Mouse (Mus musculus) thymus, postnatal 25 days (tissue): ENCODE measurements around the gene Klhdc1.

Experiments used
- DNase-seq: peaks from one replicate; pipeline ENCODE4 v3.0.0; 2022

The Klhdc1 gene

GRCm38 (mm10) chr12:69240876-69241275 is at the start of gene Klhdc1:
TSS of gene Klhdc1 (plus strand) at chr12:69241176.
- no peak for DNase-seq

GRCm38 (mm10) chr12:69191396-69191795 is 49.6 kb upstream of the Klhdc1 start:
- no peak for DNase-seq

DNA sequence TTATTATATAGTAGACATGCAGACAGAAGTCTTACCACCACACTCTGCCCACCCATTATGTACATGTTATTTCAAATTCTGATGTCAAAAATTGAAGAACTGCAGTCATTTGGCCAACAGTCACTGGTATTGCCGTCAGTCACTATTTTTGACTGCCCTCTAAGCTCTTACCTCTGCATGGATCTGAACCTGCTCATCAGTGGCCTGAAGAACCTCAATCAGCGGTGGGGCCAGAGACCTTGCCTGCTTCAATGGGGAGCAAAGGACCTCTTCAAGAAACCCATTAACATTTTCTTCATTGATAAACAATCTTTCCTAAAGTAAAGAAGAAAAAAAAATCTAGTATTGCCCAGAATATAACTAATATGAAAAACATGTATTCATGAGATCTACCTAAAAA is 48.3 kb upstream of the Klhdc1 start:
- no peak for DNase-seq

- DNase-seq = peak; percentile 59
Measured at GRCm38 (mm10) chr12:69196444-69197377, 44.3 kb upstream of the Klhdc1 start, which contains the start of gene Gm49383. TSS of gene Gm49383 (minus strand) at chr12:69197104.

DNA sequence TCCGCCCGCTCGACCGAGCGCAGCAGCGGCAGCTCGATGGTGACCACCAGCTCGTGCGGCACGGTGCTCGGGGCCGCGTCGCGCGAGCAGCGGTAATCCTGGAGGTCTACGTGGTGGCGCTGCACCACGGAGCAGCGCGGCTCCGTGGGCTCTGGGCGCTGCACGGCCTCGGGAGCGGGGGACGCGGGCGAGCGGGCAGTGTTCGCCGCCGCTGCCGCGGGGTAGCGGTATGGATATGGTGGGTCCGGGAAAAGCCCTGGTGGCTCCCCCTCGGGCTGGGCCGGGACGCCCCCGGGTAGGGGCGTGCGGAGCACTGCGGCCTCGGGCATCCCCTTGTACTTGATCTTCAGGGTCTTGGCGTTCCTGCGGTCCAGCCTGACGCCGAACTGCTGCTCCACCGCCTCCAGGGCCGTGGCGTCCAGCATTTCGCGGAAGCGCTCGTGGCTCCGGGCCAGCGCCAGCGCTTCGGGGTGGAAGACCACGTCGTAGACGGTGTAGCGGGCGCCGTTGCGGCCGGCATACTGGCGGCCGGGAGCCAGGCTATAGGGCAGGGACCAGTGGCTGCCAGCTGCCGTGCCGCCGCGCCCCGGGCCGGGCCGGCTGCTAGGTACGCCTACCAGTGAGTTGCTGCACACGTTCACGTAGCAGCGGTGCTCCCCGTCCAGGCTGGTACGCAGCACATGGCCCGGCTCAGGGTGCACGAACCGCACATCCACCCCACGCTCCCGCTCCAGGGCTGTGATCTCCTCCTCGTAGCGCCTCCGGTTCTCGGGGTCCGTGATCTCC is 43.4 kb upstream of the Klhdc1 start:
- DNase-seq = peak; percentile 61

- DNase-seq = no peak
Measured at GRCm38 (mm10) chr12:69198164-69198535, 42.8 kb upstream of the Klhdc1 start, which contains the start of gene Dnaaf2. TSS of gene Dnaaf2 (minus strand) at chr12:69198429.

DNA sequence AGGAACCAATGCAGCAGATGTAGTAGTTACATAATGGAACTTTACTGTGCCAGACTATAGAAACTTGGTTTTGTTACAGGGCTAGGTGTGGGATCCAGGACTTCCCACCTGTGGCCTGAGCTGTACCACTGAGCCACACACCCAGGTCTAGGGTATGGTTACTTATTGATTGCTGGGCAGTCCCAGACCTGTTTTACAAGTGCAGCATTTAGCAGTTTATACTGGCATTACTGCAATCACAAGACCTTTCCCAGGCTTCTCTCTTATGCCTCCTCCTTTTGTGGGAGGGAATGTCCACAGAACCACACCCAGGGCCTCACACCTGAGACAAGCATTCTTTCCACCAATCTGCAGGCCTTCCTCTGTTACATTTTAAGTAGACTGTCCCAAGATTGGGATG is 42.0 kb upstream of the Klhdc1 start:
- no peak for DNase-seq

GRCm38 (mm10) chr12:69204052-69204833 is 36.7 kb upstream of the Klhdc1 start, which contains the start of gene Gm49384:
TSS of gene Gm49384 (minus strand) at chr12:69204267.
- DNase-seq = no peak

DNA sequence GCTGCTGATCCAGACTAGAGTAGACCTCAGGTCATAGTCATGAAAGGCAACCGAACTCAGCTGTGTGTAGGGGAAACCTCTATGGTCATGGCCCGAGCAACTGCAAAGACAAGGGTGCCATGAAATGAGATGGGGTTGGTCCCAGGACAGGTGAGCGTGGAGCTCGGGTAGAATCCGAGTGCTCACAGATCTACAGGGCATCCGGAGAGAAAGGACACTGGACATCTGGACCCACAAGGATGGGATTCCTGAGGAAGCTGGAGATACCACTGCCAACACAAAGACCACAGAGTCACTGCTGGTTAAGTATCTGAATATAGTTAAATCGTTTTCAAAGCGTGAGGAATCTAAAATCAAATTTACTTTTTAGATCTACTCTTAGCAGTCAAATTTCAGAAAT is 33.6 kb upstream of the Klhdc1 start:
- DNase-seq = no peak

DNA sequence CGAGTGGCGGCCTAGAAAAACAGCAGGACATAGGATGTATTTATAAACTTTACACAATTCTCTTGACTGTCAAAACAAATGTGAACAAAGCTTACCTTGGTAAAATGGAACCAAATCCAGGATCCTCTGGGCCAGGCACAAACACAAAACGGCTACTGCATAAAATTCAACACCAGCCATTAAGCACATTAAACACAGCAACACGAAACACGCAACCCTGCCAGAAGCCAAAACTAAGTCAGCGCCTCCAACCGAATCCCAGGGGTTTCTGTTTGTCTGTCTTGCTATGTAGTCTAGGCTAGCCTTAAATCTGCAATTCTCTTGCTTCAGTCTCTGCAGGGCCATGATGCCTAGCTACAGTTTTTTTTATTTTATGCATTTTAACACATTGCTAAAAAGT is 33.0 kb upstream of the Klhdc1 start:
- DNase-seq = no peak

GRCm38 (mm10) chr12:69208520-69208919 is 32.5 kb upstream of the Klhdc1 start:
- DNase-seq = no peak

GRCm38 (mm10) chr12:69210056-69210979 is 30.7 kb upstream of the Klhdc1 start:
- no peak for DNase-seq

DNA sequence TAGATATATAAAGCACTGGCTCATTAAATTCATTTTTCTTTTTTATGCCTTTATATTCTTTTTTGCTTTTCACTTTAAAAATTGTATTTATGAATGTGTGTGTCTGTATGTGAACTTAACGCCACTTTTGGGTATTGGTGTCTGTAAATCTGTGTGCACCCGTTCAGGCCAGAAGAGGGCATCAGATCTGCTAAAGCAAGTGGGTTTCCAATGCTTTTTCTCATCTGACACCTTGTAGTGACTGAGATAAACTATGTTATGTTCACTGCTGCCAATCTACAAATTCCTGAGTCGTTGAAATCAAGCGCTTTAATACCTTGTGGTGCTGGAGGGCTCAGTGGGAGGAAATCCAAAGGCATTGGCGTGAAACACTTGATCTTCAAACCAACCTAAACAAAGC is 29.9 kb upstream of the Klhdc1 start:
- peak; percentile 16 for DNase-seq

GRCm38 (mm10) chr12:69213186-69213777 is 27.7 kb upstream of the Klhdc1 start:
- DNase-seq = no peak

DNA sequence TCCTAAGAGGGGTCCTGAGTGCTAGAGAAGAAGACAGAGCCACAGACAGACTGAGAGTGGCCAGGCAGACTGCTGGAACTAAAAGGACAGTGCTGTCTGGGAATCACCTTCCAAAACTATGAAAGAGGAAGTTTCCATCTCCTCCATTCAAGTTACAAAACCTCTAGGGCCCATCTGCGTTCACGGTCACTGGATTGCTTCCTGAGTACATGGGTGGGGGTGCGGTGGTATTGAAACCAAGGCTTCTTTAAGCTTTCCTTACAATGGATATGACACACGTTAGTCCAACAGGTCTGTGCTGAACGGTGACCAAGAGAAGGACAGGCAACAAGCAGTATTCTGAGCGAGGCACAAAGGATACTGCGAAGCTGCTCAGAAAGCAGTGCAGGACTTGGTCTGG is 26.6 kb upstream of the Klhdc1 start:
- DNase-seq = no peak

GRCm38 (mm10) chr12:69215000-69215785 is 25.8 kb upstream of the Klhdc1 start:
- DNase-seq = no peak

- no peak for DNase-seq
Measured at GRCm38 (mm10) chr12:69216587-69216986, 24.4 kb upstream of the Klhdc1 start.

GRCm38 (mm10) chr12:69220613-69221277 is 20.2 kb upstream of the Klhdc1 start:
- DNase-seq = no peak

DNA sequence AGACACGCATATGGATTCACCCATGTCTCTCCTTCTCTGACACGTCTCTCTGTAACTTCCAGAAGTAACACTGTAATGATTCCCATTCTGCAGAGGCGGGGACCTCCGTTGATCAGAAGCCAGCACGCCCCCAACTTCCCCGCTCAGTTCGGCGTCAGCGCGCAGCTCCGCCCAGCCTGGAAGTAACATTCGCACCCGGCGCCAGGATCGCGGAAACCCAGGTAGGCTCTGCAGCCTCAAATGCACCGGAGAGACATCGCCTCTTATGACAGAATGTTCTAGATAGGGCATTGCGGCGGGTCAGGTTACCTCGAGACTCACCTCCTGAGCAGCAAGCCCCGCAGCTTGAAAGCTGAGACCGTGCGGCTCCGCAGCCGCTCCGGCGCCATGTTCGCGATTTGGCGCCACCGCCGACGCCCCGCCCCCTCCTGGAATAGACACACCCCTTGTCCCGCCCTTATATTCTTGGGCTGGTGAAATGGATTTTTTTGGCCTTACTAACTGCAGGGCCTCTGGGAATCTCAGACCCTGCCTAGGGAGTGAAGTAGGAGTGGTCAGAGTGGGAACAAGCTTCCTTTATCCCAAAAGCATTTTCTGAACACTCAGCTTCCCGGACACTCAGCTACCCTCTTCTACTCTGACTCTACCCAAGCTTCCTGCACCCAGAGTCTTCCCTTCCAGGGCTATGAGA is 13.1 kb upstream of the Klhdc1 start, which contains the start of gene Pole2:
Pole2 (minus strand) TSS at position 420 of the 691 bp plus-strand sequence.
- DNase-seq = peak; percentile 87
